Comparison of ENCODE assay signal across 21 mouse cellular contexts in genomic region chr1:169421671-169422070, GRCm38 (mm10).
A peak's percentile ranks its signal among the peaks of the same experiment; 100 is the strongest.
DNase-seq lines count a peak whose midpoint lies in the region; ATAC-seq and TF ChIP-seq lines count a peak whose summit lies in the region.
"Had no signal": no experiment of that assay in that cellular context is flagged by ENCODE, and none has a peak within 500 bp of the region (broad histone marks: within the 10 kb centered on the region; RNA-seq: fewer than 3 reads in every experiment).

No protein-coding gene starts in this region.

- intact Hi-C loops in left cerebral cortex, adult 2 months (cut with DNase I): loop anchor here (1.0 to 2.0 kb wide), 5 partner anchors 41 to 1003 kb away; no protein-coding TSS in a partner anchor

- H3K36me3 ChIP-seq in forebrain, embryonic 15.5 days: no peaks in the 10 kb centered on the region
- H3K36me3 ChIP-seq in forebrain, embryonic 11.5 days (ENCODE audit: control insufficient read depth, insufficient read depth, low read length): no peaks in the 10 kb centered on the region
- H3K36me3 ChIP-seq in stomach, postnatal 0 days (ENCODE audit: control insufficient read depth, insufficient read depth, low read length): no peaks in the 10 kb centered on the region
- H3K36me3 ChIP-seq: embryonic facial prominence, embryonic 15.5 days; hindbrain, embryonic 12.5 days; limb, embryonic 12.5 days; liver, embryonic 13.5 days; lung, embryonic 15.5 days; neural tube, embryonic 12.5 days had no signal

- H3K9me3 ChIP-seq in forebrain, embryonic 15.5 days: no peaks in the 10 kb centered on the region
- no peaks in the 10 kb centered on the region for H3K9me3 ChIP-seq in forebrain, embryonic 11.5 days (ENCODE audit: control insufficient read depth, low read length)
- H3K9me3 ChIP-seq in stomach, postnatal 0 days (ENCODE audit: control insufficient read depth, low read length): no peaks in the 10 kb centered on the region
- H3K9me3 ChIP-seq: embryonic facial prominence, embryonic 15.5 days; hindbrain, embryonic 12.5 days; limb, embryonic 12.5 days; liver, embryonic 13.5 days; lung, embryonic 15.5 days; neural tube, embryonic 12.5 days had no signal

- no peak for TF ChIP-seq EP300 in stomach, postnatal 0 days (optimal IDR thresholded peaks at IDR 0.05)

- no peak overlapping the region for H3K4me2 ChIP-seq in forebrain, embryonic 15.5 days (replicated peaks)
- H3K4me2 ChIP-seq in forebrain, embryonic 11.5 days (ENCODE audit: low read depth, low read length, severe bottlenecking): no peak overlapping the region
- no peak overlapping the region for H3K4me2 ChIP-seq in stomach, postnatal 0 days (replicated peaks; ENCODE audit: low read depth)
- H3K4me2 ChIP-seq: embryonic facial prominence, embryonic 15.5 days; heart, embryonic 11.5 days; hindbrain, embryonic 12.5 days; limb, embryonic 12.5 days; liver, embryonic 13.5 days; lung, embryonic 15.5 days; midbrain, embryonic 11.5 days; neural tube, embryonic 12.5 days had no signal

- H3K4me1 ChIP-seq in forebrain, embryonic 15.5 days: no peaks in the 10 kb centered on the region
- H3K4me1 ChIP-seq in forebrain, embryonic 11.5 days (replicated peaks; ENCODE audit: control insufficient read depth, insufficient read depth, low read length): no peaks in the 10 kb centered on the region
- no peaks in the 10 kb centered on the region for H3K4me1 ChIP-seq in stomach, postnatal 0 days (replicated peaks; ENCODE audit: control insufficient read depth, insufficient read depth)
- H3K4me1 ChIP-seq: embryonic facial prominence, embryonic 15.5 days; hindbrain, embryonic 12.5 days; limb, embryonic 12.5 days; liver, embryonic 13.5 days; lung, embryonic 15.5 days; neural tube, embryonic 12.5 days had no signal

- H3K27me3 ChIP-seq in forebrain, embryonic 15.5 days: no peaks in the 10 kb centered on the region
- no peaks in the 10 kb centered on the region for H3K27me3 ChIP-seq in forebrain, embryonic 11.5 days (ENCODE audit: control insufficient read depth, insufficient read depth, low read length)
- no peaks in the 10 kb centered on the region for H3K27me3 ChIP-seq in stomach, postnatal 0 days (ENCODE audit: control insufficient read depth, insufficient read depth, low read length)
- H3K27me3 ChIP-seq: embryonic facial prominence, embryonic 15.5 days; hindbrain, embryonic 12.5 days; liver, embryonic 13.5 days; lung, embryonic 15.5 days; neural tube, embryonic 12.5 days had no signal

- no peak overlapping the region for H3K4me3 ChIP-seq in forebrain, embryonic 15.5 days
- H3K4me3 ChIP-seq in forebrain, embryonic 11.5 days (ENCODE audit: low read depth, low read length): no peak overlapping the region
- no peak overlapping the region for H3K4me3 ChIP-seq in left cerebral cortex, adult 2 months
- no peak overlapping the region for H3K4me3 ChIP-seq in stomach, postnatal 0 days (ENCODE audit: low read depth, low read length)
- H3K4me3 ChIP-seq: embryonic facial prominence, embryonic 15.5 days; gastrocnemius, adult 2 months; hindbrain, embryonic 12.5 days; limb, embryonic 12.5 days; liver, embryonic 13.5 days; lung, embryonic 15.5 days; neural tube, embryonic 12.5 days had no signal

- no peak overlapping the region for H3K27ac ChIP-seq in forebrain, embryonic 15.5 days (replicated peaks)
- H3K27ac ChIP-seq in forebrain, embryonic 11.5 days (ENCODE audit: low read depth, low read length): no peak overlapping the region
- H3K27ac ChIP-seq in left cerebral cortex, adult 2 months: peak overlapping the region; percentile 20
- H3K27ac ChIP-seq in stomach, postnatal 0 days (replicated peaks): no peak overlapping the region
- H3K27ac ChIP-seq: embryonic facial prominence, embryonic 15.5 days; gastrocnemius, adult 2 months; hindbrain, embryonic 12.5 days; limb, embryonic 12.5 days; liver, embryonic 13.5 days; lung, embryonic 15.5 days; macrophage; neural tube, embryonic 12.5 days had no signal

- no peak overlapping the region for H3K9ac ChIP-seq in forebrain, embryonic 15.5 days (replicated peaks)
- no peak overlapping the region for H3K9ac ChIP-seq in forebrain, embryonic 11.5 days (ENCODE audit: low read length)
- no peak overlapping the region for H3K9ac ChIP-seq in stomach, postnatal 0 days (ENCODE audit: low read length)
- H3K9ac ChIP-seq: embryonic facial prominence, embryonic 15.5 days; hindbrain, embryonic 12.5 days; limb, embryonic 12.5 days; liver, embryonic 13.5 days; lung, embryonic 15.5 days; neural tube, embryonic 12.5 days had no signal

- TF ChIP-seq CTCF in left cerebral cortex, adult 2 months (IDR thresholded peaks at IDR 0.05): no peak
- no peak for TF ChIP-seq CTCF in stomach, postnatal 0 days (IDR thresholded peaks at IDR 0.05; ENCODE audit: low read depth)

- peak; percentile 82 for ATAC-seq in forebrain, embryonic 15.5 days (replicated peaks)
- ATAC-seq in forebrain, embryonic 11.5 days (replicated peaks; ENCODE audit: low FRiP score): no peak
- peak; percentile 38; the same call in 1 of the 2 replicates for ATAC-seq in stomach, postnatal 0 days (ENCODE audit: low FRiP score, low TSS enrichment)

- DNase-seq in forebrain, embryonic 11.5 days (ENCODE audit: low spot score): no peak
- DNase-seq in left cerebral cortex, adult 2 months (ENCODE audit: extremely low spot score in 1 of 2, low spot score in 2 of 2): no peak
- no peak for DNase-seq in left cerebral cortex, adult 11 months (ENCODE audit: low spot score)
- DNase-seq in urinary bladder, postnatal 14 days (ENCODE audit: low spot score): peak; percentile 6
- DNase-seq in urinary bladder, postnatal 4 days (ENCODE audit: low spot score in 2 of 2): no peak
- no peak for DNase-seq in stomach, postnatal 0 days (ENCODE audit: low spot score)
- no peak for DNase-seq in ovary, adult 18-20 months (ENCODE audit: low spot score)
- DNase-seq: adrenal gland, adult 8-10 months; gastrocnemius, adult 2 months; kidney, adult 11 months; liver, embryonic 13.5 days; thymus, postnatal 4 days had no signal

- 32% methylated on average over 1 of the region's 1 CpGs for WGBS in forebrain, embryonic 15.5 days
- 65% methylated on average over 1 of the region's 1 CpGs for WGBS in forebrain, embryonic 11.5 days
- WGBS in stomach, postnatal 0 days: 25% methylated on average over 1 of the region's 1 CpGs
